Mouse (Mus musculus) CH12.LX (cell line): ENCODE results near the gene Gm20662. TPM values are rescaled to one million over a fixed set of nuclear protein-coding genes. Genes with fewer than 3 reads are reported as not detected.

Experiments
- DNase-seq: peaks from one replicate; pipeline ENCODE4 v3.0.0-alpha.2; 2013; ENCODE audit errors: extremely low read depth
- H3K27ac ChIP-seq: 2 replicates; pipeline ENCODE4 v1.5.1; 2012; ENCODE audit warnings: low read depth, mild to moderate bottlenecking, control low read depth, moderate library complexity; ENCODE audit not compliant: insufficient read depth
- H3K27me3 ChIP-seq: replicated peaks from 2 replicates; pipeline ENCODE3; 2012; ENCODE audit warnings: inconsistent platforms
- H3K36me3 ChIP-seq, 2 experiments: replicated peaks in 1 of 2; 2 replicates each; pipeline versions ENCODE3 to v1.6.1; 2012; ENCODE audit warnings: inconsistent platforms in 1 of 2, low read length in 1 of 2, mild to moderate bottlenecking in 1 of 2, mixed read lengths in 1 of 2, moderate library complexity in 1 of 2; ENCODE audit not compliant: control insufficient read depth in 1 of 2, insufficient read depth in 1 of 2
- H3K4me1 ChIP-seq, 2 experiments: 2 replicates each; pipeline ENCODE4 v1.6.1; 2012; ENCODE audit warnings: inconsistent platforms in 1 of 2, moderate library complexity in 1 of 2; ENCODE audit not compliant: insufficient read depth in 2 of 2, control insufficient read depth in 1 of 2
- H3K4me2 ChIP-seq: 2 replicates; pipeline ENCODE4 v1.6.1; 2012; ENCODE audit warnings: low read depth, mild to moderate bottlenecking, control low read depth; ENCODE audit not compliant: poor library complexity, insufficient read depth, severe bottlenecking
- H3K4me3 ChIP-seq, 3 experiments: fragments of 150-350 bp in 1 of 3; sonication (generic) in 1 of 3; replicated peaks in 1 of 3; 2 replicates each; pipeline versions ENCODE3 to v1.5.1; 2011 to 2012; ENCODE audit warnings: low read depth in 2 of 3, low read length in 2 of 3, mild to moderate bottlenecking in 2 of 3, moderate library complexity in 2 of 3, control low read depth in 1 of 3, improper control_type of control experiment in 1 of 3, inconsistent platforms in 1 of 3, mixed read lengths in 1 of 3; ENCODE audit not compliant: poor library complexity in 1 of 3
- H3K79me2 ChIP-seq: replicated peaks from 2 replicates; pipeline ENCODE4 v1.6.1; 2012; ENCODE audit warnings: mild to moderate bottlenecking, moderate library complexity; ENCODE audit not compliant: control insufficient read depth, poor library complexity, insufficient read depth, severe bottlenecking; ENCODE audit errors: extremely low read depth
- H3K9ac ChIP-seq: 2 replicates; pipeline ENCODE4 v1.6.1; 2012; ENCODE audit warnings: low read depth, mild to moderate bottlenecking, control low read depth, moderate library complexity; ENCODE audit not compliant: insufficient read depth
- H3K9me3 ChIP-seq: replicated peaks from 2 replicates; pipeline ENCODE3; 2012; ENCODE audit warnings: low read length, inconsistent platforms, mixed read lengths
- CHD2 ChIP-seq: IDR thresholded peaks from 2 replicates; pipeline ENCODE4 v1.6.1; 2011; ENCODE audit warnings: low read length, improper control_type of control experiment
- E2F4 ChIP-seq: IDR thresholded peaks from 2 replicates; pipeline ENCODE4 v1.6.1; 2011; ENCODE audit warnings: low read depth, low read length, improper control_type of control experiment; ENCODE audit not compliant: insufficient replicate concordance
- EP300 ChIP-seq: IDR thresholded peaks from 2 replicates; pipeline ENCODE4 v1.6.1; 2011; ENCODE audit warnings: low read length, improper control_type of control experiment
- HCFC1 ChIP-seq: IDR thresholded peaks from 2 replicates; pipeline ENCODE4 v1.6.1; 2012; ENCODE audit warnings: low read depth, mild to moderate bottlenecking, inconsistent platforms, low read length, improper control_type of control experiment
- MAFK ChIP-seq: IDR thresholded peaks from 2 replicates; pipeline ENCODE4 v1.6.1; 2011; ENCODE audit warnings: low read length, improper control_type of control experiment; ENCODE audit not compliant: insufficient replicate concordance
- MAX ChIP-seq: IDR thresholded peaks from 2 replicates; pipeline ENCODE4 v1.6.1; 2011; ENCODE audit warnings: low read length, improper control_type of control experiment
- MAZ ChIP-seq: IDR thresholded peaks from 2 replicates; pipeline ENCODE4 v1.6.1; 2012; ENCODE audit warnings: low read depth, mild to moderate bottlenecking, inconsistent platforms, low read length, improper control_type of control experiment, moderate library complexity
- MEF2A ChIP-seq: IDR thresholded peaks from 2 replicates; pipeline ENCODE4 v1.6.1; 2014; ENCODE audit warnings: low read depth, mild to moderate bottlenecking, inconsistent platforms, low read length, improper control_type of control experiment, borderline replicate concordance
- MYC ChIP-seq: IDR thresholded peaks from 2 replicates; pipeline ENCODE4 v1.6.1; 2011; ENCODE audit warnings: low read depth, mild to moderate bottlenecking, improper control_type of control experiment, low read length
- POLR2A ChIP-seq: IDR thresholded peaks from 2 replicates; pipeline ENCODE4 v1.6.1; 2011; ENCODE audit warnings: low read depth, mild to moderate bottlenecking, improper control_type of control experiment, low read length
- RCOR1 ChIP-seq: conservative IDR thresholded peaks from 2 replicates; pipeline ENCODE4 v1.6.1; 2012; ENCODE audit warnings: low read depth, mild to moderate bottlenecking, inconsistent platforms, low read length, improper control_type of control experiment
- USF1 ChIP-seq: IDR thresholded peaks from 2 replicates; pipeline ENCODE4 v1.6.1; 2014; ENCODE audit warnings: low read depth, mild to moderate bottlenecking, inconsistent platforms, low read length, improper control_type of control experiment
- USF2 ChIP-seq: conservative IDR thresholded peaks from 2 replicates; pipeline ENCODE4 v1.6.1; 2011; ENCODE audit warnings: low read depth, low read length, improper control_type of control experiment
- dilution Hi-C: fragments of 300-500 bp; cut with MboI; formaldehyde crosslinking; loops from 2 replicates; pipeline ENCODE4 v1.14.3; 2020; ENCODE audit warnings: low sequenced_read_pairs; ENCODE audit not compliant: extremely low pct_unique_long_range_greater_than_20kb, extremely low pct_ligation_motif_present
- in situ Hi-C: fragments of 300-500 bp; cut with MboI; formaldehyde crosslinking; loops from 3 replicates; pipeline ENCODE4 v1.14.3; 2019; ENCODE audit warnings: low sequenced_read_pairs, low pct_ligation_motif_present, low pct_unique_long_range_greater_than_20kb, mixed read lengths
- polyA plus RNA-seq: library from polyadenylated mRNA; unstranded; fragments of >175 nt; gene quantifications from 2 replicates; pipeline ENCODE4 v1.2.1, GENCODE M21; 2012; ENCODE audit warnings: low read depth; ENCODE audit not compliant: insufficient read length
- total RNA-seq, 2 experiments: library from RNA; depleted of rRNA; stranded (reverse); fragments of 300-350 nt in 1 of 2; fragments of >200 nt in 1 of 2; gene quantifications; 2 replicates each; pipeline ENCODE4 v1.2.3; 2012 to 2014

Gm20662 gene
- total and polyA plus RNA-seq, 3 experiments, result 0.31 to 1.2 TPM; not detected in 1

DNA sequence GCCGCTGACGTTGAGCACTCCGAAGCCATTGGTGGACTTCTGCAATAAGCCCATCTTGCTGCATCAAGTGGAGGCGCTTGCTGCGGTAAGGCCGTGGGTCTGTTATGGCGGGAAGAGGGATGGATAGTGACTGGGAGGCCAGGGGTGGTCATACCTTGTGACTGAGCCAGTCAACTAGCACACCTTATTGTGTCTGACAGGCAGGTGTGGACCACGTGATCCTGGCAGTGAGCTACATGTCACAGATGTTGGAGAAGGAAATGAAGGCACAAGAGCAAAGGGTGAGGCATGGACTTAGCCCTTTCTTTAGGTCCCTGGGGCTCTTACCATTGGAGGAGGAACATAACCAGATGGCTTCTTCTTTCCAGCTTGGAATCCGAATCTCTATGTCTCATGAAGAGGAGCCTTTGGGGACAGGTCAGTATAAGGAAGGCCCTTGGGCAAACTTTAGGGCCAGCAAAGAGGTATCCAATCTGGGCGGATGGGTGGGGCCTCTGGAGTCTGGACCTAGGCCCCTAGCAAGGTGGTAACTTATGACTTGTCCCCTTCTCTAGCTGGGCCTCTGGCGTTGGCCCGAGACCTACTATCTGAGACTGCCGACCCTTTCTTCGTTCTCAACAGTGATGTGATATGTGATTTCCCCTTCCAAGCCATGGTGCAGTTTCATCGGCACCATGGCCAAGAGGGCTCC lies 53.6 kb downstream of the Gm20662 start:
- Histone ChIP-seq H3K27me3 (no peaks in the 10 kb centered on the region), H3K4me2 (peak overlapping the region; percentile 55), H3K4me3 (peak overlapping the region; percentile 71 to 88 (median 79)), H3K36me3 (peaks cover 55 to 78% of the 10 kb centered on the region in 2 experiments), H3K9me3 (no peaks in the 10 kb centered on the region), H3K79me2 (no peaks in the 10 kb centered on the region), H3K4me1 (peaks cover 2 to 34% of the 10 kb centered on the region in 2 experiments; a peak in 2 of 4 replicates)
- DNase-seq, result no peak
- dilution Hi-C loops, result no loop called here
- in situ Hi-C loops, result no loop called here
- 0 out of 2 replicates have a peak, but pooled peaks have one; percentile 15 for TF ChIP-seq MYC
- TF ChIP-seq MAZ, result no peak
- TF ChIP-seq USF1, result peak; percentile 39
- peak; percentile 60; the same call in 1 of the 2 replicates for TF ChIP-seq MAX
- TF ChIP-seq, all 38 proteins: peak for 3
- H3K9ac ChIP-seq, result peak overlapping the region; percentile 52
- H3K27ac ChIP-seq, result no peak overlapping the region

DNA sequence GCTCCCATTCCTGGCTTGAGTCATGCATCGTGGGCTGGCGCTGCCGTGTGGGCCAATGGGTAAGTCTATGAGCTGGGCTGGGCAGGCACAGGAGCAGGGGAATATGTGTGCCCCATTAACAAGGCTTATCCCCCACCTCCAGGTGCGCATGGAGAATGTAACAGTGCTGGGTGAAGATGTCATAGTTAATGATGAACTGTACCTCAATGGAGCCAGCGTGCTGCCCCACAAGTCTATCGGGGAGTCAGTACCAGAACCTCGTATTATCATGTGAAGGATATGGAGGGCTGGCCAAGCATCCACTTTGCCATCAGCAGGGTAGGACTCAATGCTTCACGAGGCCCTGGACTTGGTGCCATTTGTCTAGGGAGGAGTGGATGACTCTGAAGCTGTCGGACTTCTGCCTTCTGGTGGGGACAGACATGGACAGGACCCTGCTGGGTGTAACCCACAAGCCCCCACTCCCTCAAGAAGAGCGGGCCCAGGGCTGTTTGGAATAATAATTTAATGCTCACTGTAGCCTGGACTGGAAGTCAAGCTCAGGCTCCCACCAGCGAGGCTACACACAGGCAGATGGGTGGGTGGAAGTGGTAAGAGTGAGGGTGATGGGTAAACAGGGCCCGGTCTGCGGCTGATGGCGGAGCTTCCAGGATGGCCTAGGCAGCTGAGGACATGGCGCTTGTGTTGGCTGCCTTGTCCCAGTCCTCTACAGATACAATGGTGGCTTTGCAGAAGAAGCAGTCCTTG lies 55.2 kb downstream of the Gm20662 start:
- Histone ChIP-seq H3K27me3 (no peaks in the 10 kb centered on the region), H3K4me1 (peaks cover 2 to 31% of the 10 kb centered on the region in 2 experiments; a peak in 2 of 4 replicates), H3K4me3 (no peak overlapping the region), H3K4me2 (no peak overlapping the region), H3K27ac (no peak overlapping the region), H3K36me3 (peaks cover 58 to 78% of the 10 kb centered on the region in 2 experiments), H3K9me3 (no peaks in the 10 kb centered on the region), H3K79me2 (no peaks in the 10 kb centered on the region), H3K9ac (no peak overlapping the region)
- no peak for DNase-seq
- no peak for TF ChIP-seq EP300
- TF ChIP-seq USF2, result no peak
- TF ChIP-seq POLR2A, result peak; percentile 17; the same call in 1 of the 2 replicates
- in situ Hi-C loops (no loop called here), dilution Hi-C loops (no loop called here)

DNA sequence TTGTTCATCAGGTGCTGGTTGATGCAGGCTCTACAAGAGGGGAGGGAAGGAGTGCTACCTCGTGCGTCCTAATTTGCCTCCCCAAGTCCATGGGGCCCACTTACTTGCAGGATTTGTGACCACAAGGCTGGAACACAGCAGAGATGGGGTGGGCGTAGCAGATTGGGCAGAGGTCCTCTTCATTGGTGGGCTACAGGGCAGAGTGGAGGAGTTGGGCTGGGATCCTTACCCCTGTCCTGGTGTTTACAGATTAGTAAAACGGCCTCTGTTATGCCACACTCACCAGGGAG lies 55.7 kb downstream of the Gm20662 start:
- DNase-seq, result no peak
- Histone ChIP-seq H3K9me3 (no peaks in the 10 kb centered on the region), H3K27ac (no peak overlapping the region), H3K79me2 (no peaks in the 10 kb centered on the region)
- in situ Hi-C loops, result no loop called here
- dilution Hi-C loops, result no loop called here
- TF ChIP-seq EP300 (no peak), MEF2A (no peak), POLR2A (no peak), RCOR1 (no peak), MAFK (no peak), E2F4 (no peak), HCFC1 (no peak), CHD2 (no peak)
- TF ChIP-seq, all 38 proteins: peak for 0
- H3K4me2 ChIP-seq, result no peak overlapping the region
- no peak overlapping the region for H3K9ac ChIP-seq
- H3K4me1 ChIP-seq, result peaks cover 2 to 31% of the 10 kb centered on the region in 2 experiments; a peak in 2 of 4 replicates
- H3K27me3 ChIP-seq, result no peaks in the 10 kb centered on the region
- H3K4me3 ChIP-seq, result no peak overlapping the region
- H3K36me3 ChIP-seq, result peaks cover 60 to 78% of the 10 kb centered on the region in 2 experiments
